Mouse (Mus musculus): ENCODE measurements around the gene Stox2. TPM values are rescaled to one million over a fixed set of nuclear protein-coding genes. Genes with fewer than 3 reads are reported as not detected.

Gene Stox2
- total RNA-seq, 2 experiments from 2014 or later: 84.6 to 87.7 TPM

- no peak for DNase-seq (ENCODE audit: low spot score in 2 of 2)
Measured at GRCm38 (mm10) chr8:47411321-47411720, 34.8 kb downstream of the Stox2 start.

GRCm38 (mm10) chr8:47409061-47409460 lies 37.1 kb downstream of the Stox2 start:
- DNase-seq (ENCODE audit: low spot score in 2 of 2): no peak

- DNase-seq (ENCODE audit: low spot score in 2 of 2): no peak
Measured at GRCm38 (mm10) chr8:47404852-47405251, 41.3 kb downstream of the Stox2 start.

GRCm38 (mm10) chr8:47392927-47393326 lies 53.2 kb downstream of the Stox2 start:
- no peak for DNase-seq (ENCODE audit: low spot score in 2 of 2)

GRCm38 (mm10) chr8:47392290-47392689 lies 53.9 kb downstream of the Stox2 start:
- DNase-seq (ENCODE audit: low spot score in 2 of 2): no peak

GRCm38 (mm10) chr8:47391844-47392243 lies 54.3 kb downstream of the Stox2 start:
- DNase-seq (ENCODE audit: low spot score in 2 of 2): no peak

GRCm38 (mm10) chr8:47389430-47389829 lies 56.7 kb downstream of the Stox2 start:
- no peak for DNase-seq (ENCODE audit: low spot score in 2 of 2)

- DNase-seq (ENCODE audit: low spot score in 2 of 2): no peak
Measured at GRCm38 (mm10) chr8:47388171-47388570, 58.0 kb downstream of the Stox2 start.

- no peak for DNase-seq (ENCODE audit: low spot score in 2 of 2)
Measured at GRCm38 (mm10) chr8:47385810-47386209, 60.4 kb downstream of the Stox2 start.

GRCm38 (mm10) chr8:47384151-47384550 lies 62.0 kb downstream of the Stox2 start:
- DNase-seq (ENCODE audit: low spot score in 2 of 2): no peak

GRCm38 (mm10) chr8:47383632-47384031 lies 62.5 kb downstream of the Stox2 start:
- DNase-seq (ENCODE audit: low spot score in 2 of 2): no peak

- DNase-seq (ENCODE audit: low spot score in 2 of 2): peak in 1 of 2 experiments; percentile 64
Measured at GRCm38 (mm10) chr8:47381216-47381615, 64.9 kb downstream of the Stox2 start.

- no peak for DNase-seq (ENCODE audit: low spot score in 2 of 2)
Measured at GRCm38 (mm10) chr8:47380725-47381124, 65.4 kb downstream of the Stox2 start.

GRCm38 (mm10) chr8:47380075-47380474 lies 66.1 kb downstream of the Stox2 start:
- no peak for DNase-seq (ENCODE audit: low spot score in 2 of 2)

GRCm38 (mm10) chr8:47376651-47377050 lies 69.5 kb downstream of the Stox2 start:
- DNase-seq (ENCODE audit: low spot score in 2 of 2): no peak

- no peak for DNase-seq (ENCODE audit: low spot score in 2 of 2)
Measured at GRCm38 (mm10) chr8:47373757-47374156, 72.4 kb downstream of the Stox2 start.

GRCm38 (mm10) chr8:47371539-47371938 lies 74.6 kb downstream of the Stox2 start:
- DNase-seq (ENCODE audit: low spot score in 2 of 2): peak in 1 of 2 experiments; percentile 36

GRCm38 (mm10) chr8:47371081-47371480 lies 75.1 kb downstream of the Stox2 start:
- DNase-seq (ENCODE audit: low spot score in 2 of 2): no peak

- DNase-seq (ENCODE audit: low spot score in 2 of 2): peak; percentile 83 to 90
Measured at GRCm38 (mm10) chr8:47370421-47371080, 75.6 kb downstream of the Stox2 start.

- no peak for DNase-seq (ENCODE audit: low spot score in 2 of 2)
Measured at GRCm38 (mm10) chr8:47369949-47370348, 76.2 kb downstream of the Stox2 start.

- no peak for DNase-seq (ENCODE audit: low spot score in 2 of 2)
Measured at GRCm38 (mm10) chr8:47369044-47369769, 77.0 kb downstream of the Stox2 start.

GRCm38 (mm10) chr8:47367029-47367428 lies 79.1 kb downstream of the Stox2 start:
- DNase-seq (ENCODE audit: low spot score in 2 of 2): no peak

- no peak for DNase-seq (ENCODE audit: low spot score in 2 of 2)
Measured at GRCm38 (mm10) chr8:47363271-47363670, 82.9 kb downstream of the Stox2 start.
